In the genomic region with DNA sequence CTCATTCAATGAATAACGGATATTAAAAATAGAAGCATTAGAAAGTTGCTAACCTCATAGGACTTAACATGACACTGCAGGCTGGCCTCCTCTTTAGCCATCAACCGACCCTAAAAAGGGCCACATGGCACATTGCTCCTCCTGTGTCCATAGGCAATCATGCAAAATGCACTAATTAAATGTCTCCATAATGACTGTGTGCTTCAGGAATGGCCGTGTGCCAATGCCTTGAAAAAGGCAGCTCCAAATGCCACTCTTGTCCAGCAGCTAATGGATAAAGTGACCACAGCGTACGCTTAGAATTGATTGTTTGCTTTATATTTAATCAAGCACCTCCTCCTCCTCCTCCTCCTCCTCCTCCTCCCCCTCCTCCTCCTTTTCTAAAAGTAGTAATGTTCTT, we compare ENCODE assay signal across 18 mouse cellular contexts. TPM values are rescaled to one million over a fixed set of nuclear protein-coding genes. Genes with fewer than 3 reads are reported as not detected.
"Had no signal": no experiment of that assay in that cellular context is flagged by ENCODE, and none has a peak within 500 bp of the region (broad histone marks: within the 10 kb centered on the region; RNA-seq: fewer than 3 reads in every experiment).

No protein-coding gene starts in this region.

- DNase-seq: gastrocnemius, adult 2 months; gastrocnemius, postnatal 10 days; gastrocnemius, postnatal 25 days; heart, adult 18-20 months; heart, postnatal 14 days; heart, postnatal 36 days; kidney, adult 11 months; kidney, adult 2 months; kidney, adult 9 months; kidney, postnatal 14 days; kidney, postnatal 36 days; layer of hippocampus, adult 9-11 months; layer of hippocampus, postnatal 36 days had no signal

RNA-seq across cellular contexts. Expression of a gene that starts 17.4 kb away (rescaled TPM):
- total RNA-seq: gastrocnemius, adult 2 months; gastrocnemius, postnatal 25 days; gastrocnemius, postnatal 4 days; granulocyte monocyte progenitor cell, adult 5-6 weeks; heart, adult 18-20 months; heart, adult 8-10 months; heart, postnatal 14 days; heart, postnatal 36 days; hematopoietic stem cell, adult 5-6 weeks; liver, adult 2 months had no signal
